Mouse (Mus musculus) lung, embryonic 15.5 days (tissue): ENCODE measurements around the gene Rbpj. TPM values are rescaled to one million over a fixed set of nuclear protein-coding genes. Genes with fewer than 3 reads are reported as not detected.

ENCODE experiments used
- ATAC-seq: fragments of 200-750 bp; cut with Nextera tagmentation; 2 replicates; pipeline ENCODE4 v1.8.0; 2017; ENCODE audit warnings: moderate number of reproducible peaks, borderline replicate concordance; ENCODE audit not compliant: low FRiP score, low TSS enrichment; ENCODE audit errors: extremely low read depth
- H3K27ac ChIP-seq: fragments of 300-500 bp; sonication (generic); 2 replicates; pipeline ENCODE4 v1.5.1; 2015; ENCODE audit warnings: moderate library complexity, mild to moderate bottlenecking, inconsistent platforms
- H3K27me3 ChIP-seq: fragments of 300-500 bp; sonication (generic); 2 replicates; pipeline ENCODE4 v1.6.1; 2015; ENCODE audit warnings: inconsistent platforms
- H3K36me3 ChIP-seq: fragments of 300-500 bp; sonication (generic); 2 replicates; pipeline ENCODE4 v1.6.1; 2015; ENCODE audit warnings: inconsistent platforms
- H3K4me1 ChIP-seq: fragments of 300-500 bp; sonication (generic); 2 replicates; pipeline ENCODE4 v1.6.1; 2015; ENCODE audit warnings: inconsistent platforms
- H3K4me2 ChIP-seq: fragments of 300-500 bp; sonication (generic); 2 replicates; pipeline ENCODE4 v1.6.1; 2015; ENCODE audit warnings: inconsistent platforms, mild to moderate bottlenecking, moderate library complexity
- H3K4me3 ChIP-seq: fragments of 300-500 bp; sonication (generic); 2 replicates; pipeline ENCODE4 v1.5.1; 2015; ENCODE audit warnings: mild to moderate bottlenecking, inconsistent platforms
- H3K9ac ChIP-seq: fragments of 300-500 bp; sonication (generic); 2 replicates; pipeline ENCODE4 v1.6.1; 2015; ENCODE audit warnings: inconsistent platforms
- H3K9me3 ChIP-seq: fragments of 300-500 bp; sonication (generic); 2 replicates; pipeline ENCODE4 v1.6.1; 2016; ENCODE audit warnings: inconsistent platforms
- WGBS: fragments of 180-500 bp; shearing (Covaris S2); methylation state at CpG from one replicate; pipeline ENCODE4 v1.1.7; 2015; 5-methylcytosine and 5-hydroxymethylcytosine counted together
- polyA plus RNA-seq: library from polyadenylated mRNA; unstranded; fragments of >200 nt; fragmentation: Nextera tagmentation; extraction: Ambion mirVana; gene quantifications from 2 replicates; pipeline ENCODE4 v1.2.1, GENCODE M21; 2015

The Rbpj gene
- polyA plus RNA-seq, 1 experiment from 2014 or later: 40.2 TPM

- WGBS: 91% methylated on average over 8 of the region's 8 CpGs
- no peak overlapping the region for H3K4me3 ChIP-seq
- H3K4me2 ChIP-seq: no peak overlapping the region
- H3K4me1 ChIP-seq: peaks cover 6% of the 10 kb centered on the region; the same call in 1 of the 2 replicates
- no peak for ATAC-seq
- no peaks in the 10 kb centered on the region for H3K36me3 ChIP-seq
- H3K9me3 ChIP-seq: no peaks in the 10 kb centered on the region
- no peak overlapping the region for H3K27ac ChIP-seq
- H3K27me3 ChIP-seq: no peaks in the 10 kb centered on the region
- H3K9ac ChIP-seq: no peak overlapping the region
These were observed 14.1 kb upstream of the Rbpj start for GRCm38 (mm10) chr5:53451829-53452228.

- H3K27ac ChIP-seq: no peak overlapping the region
- no peaks in the 10 kb centered on the region for H3K27me3 ChIP-seq
- H3K4me1 ChIP-seq: peaks cover 6% of the 10 kb centered on the region; the same call in 1 of the 2 replicates
- no peak overlapping the region for H3K4me2 ChIP-seq
- 57% methylated on average over 3 of the region's 3 CpGs for WGBS
- H3K36me3 ChIP-seq: no peaks in the 10 kb centered on the region
- no peak overlapping the region for H3K4me3 ChIP-seq
- no peak for ATAC-seq
- no peak overlapping the region for H3K9ac ChIP-seq
- no peaks in the 10 kb centered on the region for H3K9me3 ChIP-seq
These were observed 13.0 kb upstream of the Rbpj start for GRCm38 (mm10) chr5:53452920-53453319.

GRCm38 (mm10) chr5:53454706-53455105, 11.2 kb upstream of the Rbpj start:
- no peak for ATAC-seq
- WGBS: 71% methylated on average over 9 of the region's 9 CpGs

GRCm38 (mm10) chr5:53455459-53455858, 10.5 kb upstream of the Rbpj start:
- no peak overlapping the region for H3K9ac ChIP-seq
- no peak overlapping the region for H3K4me2 ChIP-seq
- 76% methylated on average over 5 of the region's 5 CpGs for WGBS
- H3K9me3 ChIP-seq: no peaks in the 10 kb centered on the region
- no peak overlapping the region for H3K27ac ChIP-seq
- no peak for ATAC-seq
- H3K27me3 ChIP-seq: no peaks in the 10 kb centered on the region
- H3K4me1 ChIP-seq: peaks cover 6% of the 10 kb centered on the region; the same call in 1 of the 2 replicates
- no peak overlapping the region for H3K4me3 ChIP-seq
- no peaks in the 10 kb centered on the region for H3K36me3 ChIP-seq

More at GRCm38 (mm10) chr5:53454706-53455105, 11.2 kb upstream of the Rbpj start:
- Histone ChIP-seq H3K36me3 (no peaks in the 10 kb centered on the region), H3K9ac (no peak overlapping the region), H3K4me1 (peaks cover 6% of the 10 kb centered on the region; the same call in 1 of the 2 replicates), H3K4me3 (no peak overlapping the region), H3K9me3 (no peaks in the 10 kb centered on the region), H3K27ac (no peak overlapping the region), H3K4me2 (no peak overlapping the region), H3K27me3 (no peaks in the 10 kb centered on the region)

- Histone ChIP-seq H3K9me3 (no peaks in the 10 kb centered on the region), H3K4me3 (no peak overlapping the region), H3K27ac (no peak overlapping the region), H3K27me3 (no peaks in the 10 kb centered on the region), H3K4me1 (peaks cover 10% of the 10 kb centered on the region), H3K9ac (no peak overlapping the region), H3K36me3 (no peaks in the 10 kb centered on the region), H3K4me2 (no peak overlapping the region)
- WGBS: 70% methylated on average over 5 of the region's 5 CpGs
- ATAC-seq: no peak
These were observed 5.8 kb upstream of the Rbpj start for GRCm38 (mm10) chr5:53460196-53460595.

- peak; percentile 59 for ATAC-seq
- no peak overlapping the region for H3K4me2 ChIP-seq
- no peaks in the 10 kb centered on the region for H3K27me3 ChIP-seq
These were observed 2.6 kb upstream of the Rbpj start for GRCm38 (mm10) chr5:53463098-53464018.

GRCm38 (mm10) chr5:53466422-53467333, 726 bp downstream of the Rbpj start:
- Histone ChIP-seq H3K4me2 (no peak overlapping the region), H3K27ac (peak overlapping the region; percentile 48), H3K27me3 (no peaks in the 10 kb centered on the region), H3K9me3 (no peaks in the 10 kb centered on the region), H3K36me3 (no peaks in the 10 kb centered on the region), H3K9ac (no peak overlapping the region), H3K4me3 (no peak overlapping the region), H3K4me1 (peaks cover 31% of the 10 kb centered on the region)
- ATAC-seq: peak; percentile 20
- 53% methylated on average over 16 of the region's 16 CpGs for WGBS

More at GRCm38 (mm10) chr5:53463098-53464018, 2.6 kb upstream of the Rbpj start:
- peaks cover 14% of the 10 kb centered on the region for H3K4me1 ChIP-seq
- 69% methylated on average over 11 of the region's 11 CpGs for WGBS
- no peak overlapping the region for H3K4me3 ChIP-seq
- no peak overlapping the region for H3K9ac ChIP-seq
- H3K27ac ChIP-seq: peak overlapping the region; percentile 84
- no peaks in the 10 kb centered on the region for H3K36me3 ChIP-seq
- no peaks in the 10 kb centered on the region for H3K9me3 ChIP-seq

- ATAC-seq: no peak
- Histone ChIP-seq H3K4me2 (no peak overlapping the region), H3K4me3 (no peak overlapping the region), H3K27ac (no peak overlapping the region), H3K9me3 (no peaks in the 10 kb centered on the region), H3K27me3 (no peaks in the 10 kb centered on the region), H3K4me1 (peaks cover 35% of the 10 kb centered on the region), H3K36me3 (no peaks in the 10 kb centered on the region), H3K9ac (no peak overlapping the region)
- 76% methylated on average over 9 of the region's 9 CpGs for WGBS
These were observed 1.6 kb downstream of the Rbpj start for GRCm38 (mm10) chr5:53467602-53468001.

- no peaks in the 10 kb centered on the region for H3K9me3 ChIP-seq
- no peaks in the 10 kb centered on the region for H3K27me3 ChIP-seq
- ATAC-seq: no peak
- no peak overlapping the region for H3K9ac ChIP-seq
- H3K4me1 ChIP-seq: peaks cover 31% of the 10 kb centered on the region
- no peak overlapping the region for H3K27ac ChIP-seq
- no peaks in the 10 kb centered on the region for H3K36me3 ChIP-seq
- 51% methylated on average over 8 of the region's 8 CpGs for WGBS
- no peak overlapping the region for H3K4me2 ChIP-seq
- H3K4me3 ChIP-seq: no peak overlapping the region
These were observed 2.4 kb downstream of the Rbpj start for GRCm38 (mm10) chr5:53468366-53468765.

- Histone ChIP-seq H3K9me3 (no peaks in the 10 kb centered on the region), H3K4me3 (no peak overlapping the region), H3K4me1 (peaks cover 27% of the 10 kb centered on the region), H3K4me2 (no peak overlapping the region), H3K27me3 (no peaks in the 10 kb centered on the region), H3K36me3 (no peaks in the 10 kb centered on the region), H3K27ac (peak overlapping the region; percentile 25; the same call in 1 of the 2 replicates), H3K9ac (0 out of 2 replicates have a peak overlapping the region, but pooled peaks have one; percentile 20)
- 48% methylated on average over 6 of the region's 6 CpGs for WGBS
- no peak for ATAC-seq
These were observed 3.3 kb downstream of the Rbpj start for GRCm38 (mm10) chr5:53469098-53469776.

GRCm38 (mm10) chr5:53469777-53470131, 3.8 kb downstream of the Rbpj start:
- H3K4me2 ChIP-seq: peak overlapping the region; percentile 19; the same call in 1 of the 2 replicates
- no peak for ATAC-seq
- peaks cover 27% of the 10 kb centered on the region for H3K4me1 ChIP-seq
- 41% methylated on average over 9 of the region's 9 CpGs for WGBS
- H3K9ac ChIP-seq: no peak overlapping the region
- H3K9me3 ChIP-seq: no peaks in the 10 kb centered on the region
- no peaks in the 10 kb centered on the region for H3K27me3 ChIP-seq
- H3K27ac ChIP-seq: peak overlapping the region; percentile 25; the same call in 1 of the 2 replicates
- H3K36me3 ChIP-seq: no peaks in the 10 kb centered on the region
- no peak overlapping the region for H3K4me3 ChIP-seq
